Mouse (Mus musculus) liver, embryonic 14.5 days (tissue): ENCODE data around the gene Zdhhc23. TPM values are rescaled to one million over a fixed set of nuclear protein-coding genes. Genes with fewer than 3 reads are reported as not detected.

Source experiments
- ATAC-seq: fragments of 200-750 bp; cut with Nextera tagmentation; 2 replicates; pipeline ENCODE4 v1.8.0; 2017; ENCODE audit warnings: moderate number of reproducible peaks, mild to moderate bottlenecking, moderate library complexity; ENCODE audit not compliant: insufficient read depth
- DNase-seq, 3 experiments: peaks; one replicate each; pipeline ENCODE4 v3.0.0-alpha.2; 2012 to 2013; ENCODE audit warnings: low read depth in 3 of 3, low spot score in 3 of 3
- H3K27ac ChIP-seq: fragments of 300-500 bp; sonication (generic); 2 replicates; pipeline ENCODE4 v1.5.1; 2014; ENCODE audit warnings: moderate library complexity, mild to moderate bottlenecking, control low read depth, inconsistent platforms
- H3K27me3 ChIP-seq: fragments of 300-500 bp; sonication (generic); 2 replicates; pipeline ENCODE4 v1.6.1; 2014; ENCODE audit warnings: mild to moderate bottlenecking, low read length, moderate library complexity; ENCODE audit not compliant: control insufficient read depth, insufficient read depth
- H3K36me3 ChIP-seq: fragments of 300-500 bp; sonication (generic); replicated peaks from 2 replicates; pipeline ENCODE4 v1.6.1; 2014; ENCODE audit warnings: low read depth; ENCODE audit not compliant: control insufficient read depth, insufficient read depth
- H3K4me1 ChIP-seq, 2 experiments: fragments of 200-500 bp in 1 of 2; fragments of 300-500 bp in 1 of 2; sonication (generic) in 1 of 2; replicated peaks; 2 replicates each; pipeline ENCODE4 v1.6.1; 2012 to 2014; ENCODE audit warnings: antibody characterized with exemption in 1 of 2, inconsistent platforms in 1 of 2, low read length in 1 of 2; ENCODE audit not compliant: control insufficient read depth in 2 of 2, insufficient read depth in 2 of 2
- H3K4me2 ChIP-seq: fragments of 300-500 bp; sonication (generic); 2 replicates; pipeline ENCODE4 v1.6.1; 2014; ENCODE audit warnings: low read depth, mild to moderate bottlenecking, control low read depth, moderate library complexity
- H3K4me3 ChIP-seq, 2 experiments: fragments of 200-500 bp in 1 of 2; fragments of 300-500 bp in 1 of 2; sonication (generic) in 1 of 2; 2 replicates each; pipeline ENCODE4 v1.5.1; 2012 to 2014; ENCODE audit warnings: low read depth in 2 of 2, low read length in 2 of 2, mild to moderate bottlenecking in 2 of 2, control low read depth in 1 of 2, inconsistent platforms in 1 of 2, moderate library complexity in 1 of 2; ENCODE audit not compliant: insufficient read depth in 1 of 2
- H3K9ac ChIP-seq: fragments of 300-500 bp; sonication (generic); replicated peaks from 2 replicates; pipeline ENCODE4 v1.6.1; 2014; ENCODE audit warnings: mild to moderate bottlenecking, control low read depth, moderate library complexity
- H3K9me3 ChIP-seq: fragments of 300-500 bp; sonication (generic); 2 replicates; pipeline ENCODE4 v1.6.1; 2016; ENCODE audit warnings: low read length, mixed read lengths; ENCODE audit not compliant: control insufficient read depth
- CTCF ChIP-seq: IDR thresholded peaks from 2 replicates; pipeline ENCODE4 v1.5.1; 2016; ENCODE audit warnings: antibody characterized with exemption, low read depth, control low read depth
- EP300 ChIP-seq: IDR thresholded peaks from 2 replicates; pipeline ENCODE4 v1.6.1; 2016; ENCODE audit warnings: antibody characterized with exemption, low read depth
- WGBS: fragments of 180-500 bp; shearing (Covaris S2); extraction: QIAGEN DNeasy Blood & Tissue Kit; methylation state at CpG from one replicate; pipeline ENCODE4 v1.1.7; 2014; ENCODE audit not compliant: insufficient replicate concordance; 5-methylcytosine and 5-hydroxymethylcytosine counted together
- polyA plus RNA-seq, 2 experiments: library from polyadenylated mRNA; depleted of rRNA in 1 of 2; stranded (reverse) in 1 of 2; unstranded in 1 of 2; fragments of >200 nt; fragmentation: Nextera tagmentation in 1 of 2; extraction: Ambion mirVana in 1 of 2; gene quantifications; 2 replicates each; pipeline versions ENCODE4 v1.2.1 to v1.2.3; 2012 to 2014

Gene Zdhhc23
- polyA plus RNA-seq, 2 experiments = 0.20 to 0.25 TPM

DNA sequence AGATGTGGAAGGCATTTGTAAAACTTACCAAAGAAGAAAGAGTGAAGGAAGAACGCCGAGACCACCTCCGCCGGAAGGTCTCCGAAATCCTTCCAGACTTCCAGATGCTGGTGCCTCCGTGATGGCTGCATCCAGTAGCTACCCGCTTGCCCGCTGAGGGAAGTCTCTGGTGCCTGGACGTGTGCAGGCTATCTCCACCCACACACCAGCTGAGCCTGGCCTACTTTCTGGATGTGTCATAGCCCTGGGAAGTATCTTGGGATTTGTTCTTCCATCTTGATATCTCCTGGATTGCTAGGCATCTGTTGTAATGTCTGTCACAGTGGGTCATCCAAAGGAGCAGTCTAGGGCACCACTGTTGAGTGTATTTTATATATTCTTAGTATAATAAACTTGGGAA is 16.3 kb downstream of the Zdhhc23 start:
- H3K9ac ChIP-seq = no peak overlapping the region
- no peak overlapping the region for H3K27ac ChIP-seq
- TF ChIP-seq CTCF (no peak), EP300 (no peak)
- H3K9me3 ChIP-seq = no peaks in the 10 kb centered on the region
- no peak overlapping the region for H3K4me2 ChIP-seq
- no peaks in the 10 kb centered on the region for H3K27me3 ChIP-seq
- no peaks in the 10 kb centered on the region for H3K4me1 ChIP-seq
- no peak for ATAC-seq
- no peak overlapping the region for H3K4me3 ChIP-seq
- no peak for DNase-seq
- WGBS = 80% methylated on average over 9 of the region's 9 CpGs
- no peaks in the 10 kb centered on the region for H3K36me3 ChIP-seq

GRCm38 (mm10) chr16:43958038-43958437 is 21.6 kb downstream of the Zdhhc23 start:
- no peak overlapping the region for H3K9ac ChIP-seq
- no peaks in the 10 kb centered on the region for H3K4me1 ChIP-seq
- 73% methylated on average over 4 of the region's 4 CpGs for WGBS
- no peak overlapping the region for H3K4me3 ChIP-seq
- H3K9me3 ChIP-seq = no peaks in the 10 kb centered on the region
- no peak overlapping the region for H3K27ac ChIP-seq
- no peak for ATAC-seq
- H3K27me3 ChIP-seq = no peaks in the 10 kb centered on the region
- no peak overlapping the region for H3K4me2 ChIP-seq
- no peak for TF ChIP-seq CTCF
- no peak for TF ChIP-seq EP300
- H3K36me3 ChIP-seq = no peaks in the 10 kb centered on the region
- DNase-seq = no peak

- DNase-seq = no peak
- no peaks in the 10 kb centered on the region for H3K9me3 ChIP-seq
- H3K4me2 ChIP-seq = no peak overlapping the region
- no peaks in the 10 kb centered on the region for H3K27me3 ChIP-seq
- ATAC-seq = no peak
- TF ChIP-seq EP300 (no peak), CTCF (no peak)
- no peaks in the 10 kb centered on the region for H3K4me1 ChIP-seq
- 37% methylated on average over 6 of the region's 6 CpGs for WGBS
- no peaks in the 10 kb centered on the region for H3K36me3 ChIP-seq
- no peak overlapping the region for H3K27ac ChIP-seq
- no peak overlapping the region for H3K9ac ChIP-seq
- no peak overlapping the region for H3K4me3 ChIP-seq
These were observed 24.7 kb downstream of the Zdhhc23 start for GRCm38 (mm10) chr16:43954913-43955312.

GRCm38 (mm10) chr16:43951591-43951990 is 28.0 kb downstream of the Zdhhc23 start:
- no peaks in the 10 kb centered on the region for H3K4me1 ChIP-seq
- no peak overlapping the region for H3K4me2 ChIP-seq
- no peaks in the 10 kb centered on the region for H3K9me3 ChIP-seq
- ATAC-seq = no peak
- no peak for TF ChIP-seq EP300
- no peak for TF ChIP-seq CTCF
- WGBS = 16% methylated on average over 4 of the region's 4 CpGs
- H3K27me3 ChIP-seq = no peaks in the 10 kb centered on the region
- H3K4me3 ChIP-seq = no peak overlapping the region
- no peak for DNase-seq
- no peak overlapping the region for H3K9ac ChIP-seq
- no peak overlapping the region for H3K27ac ChIP-seq
- no peaks in the 10 kb centered on the region for H3K36me3 ChIP-seq

DNA sequence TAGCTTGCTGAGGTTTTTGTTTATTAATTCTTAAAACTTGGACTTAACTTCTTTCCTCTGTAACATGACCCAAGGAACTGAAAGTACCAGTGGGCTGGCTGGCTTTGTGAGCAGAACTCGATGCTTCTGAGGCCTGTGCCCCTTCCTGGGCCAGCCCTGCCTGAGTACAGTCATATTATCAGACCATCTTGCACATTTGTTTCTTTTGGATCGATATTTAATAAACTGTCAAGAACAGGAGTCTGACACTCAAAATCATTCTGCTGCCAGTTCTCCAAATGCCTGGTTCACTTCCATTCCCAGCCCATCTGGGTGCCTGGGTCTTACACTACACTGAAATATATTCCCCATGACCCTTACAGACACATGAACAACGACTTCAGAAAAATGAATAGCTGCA is 33.7 kb downstream of the Zdhhc23 start:
- Histone ChIP-seq H3K4me1 (no peaks in the 10 kb centered on the region), H3K4me3 (no peak overlapping the region), H3K36me3 (no peaks in the 10 kb centered on the region), H3K27me3 (no peaks in the 10 kb centered on the region), H3K4me2 (no peak overlapping the region), H3K9ac (no peak overlapping the region), H3K27ac (no peak overlapping the region), H3K9me3 (no peaks in the 10 kb centered on the region)
- DNase-seq = no peak
- no peak for ATAC-seq
- 59% methylated on average over 3 of the region's 3 CpGs for WGBS
- TF ChIP-seq CTCF = no peak

DNA sequence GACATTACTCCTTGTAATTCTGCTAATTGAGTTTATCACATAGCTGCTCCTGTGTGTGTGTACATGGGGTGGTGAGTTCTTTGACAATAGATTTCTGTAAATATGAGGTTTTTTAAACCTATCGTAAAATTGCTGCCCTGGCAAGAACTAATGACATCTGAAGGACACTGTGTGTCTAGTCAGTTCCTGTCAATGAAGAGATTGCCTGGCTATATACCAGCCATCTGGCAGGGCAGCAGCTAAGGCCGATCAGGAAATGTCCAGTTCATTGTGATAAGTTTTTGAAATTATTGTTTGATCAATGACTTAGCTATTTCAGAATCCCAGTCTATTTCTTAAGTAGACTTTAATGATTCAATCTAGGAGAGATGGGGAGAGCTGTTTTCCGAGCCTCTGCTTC is 34.2 kb downstream of the Zdhhc23 start:
- no peaks in the 10 kb centered on the region for H3K27me3 ChIP-seq

More for the DNA sequence above, 34.2 kb downstream of the Zdhhc23 start:
- DNase-seq (no peak), ATAC-seq (no peak)
- 72% methylated on average over 3 of the region's 3 CpGs for WGBS
- Histone ChIP-seq H3K9ac (no peak overlapping the region), H3K27ac (no peak overlapping the region), H3K4me2 (no peak overlapping the region), H3K4me1 (no peaks in the 10 kb centered on the region), H3K4me3 (no peak overlapping the region), H3K36me3 (no peaks in the 10 kb centered on the region), H3K9me3 (no peaks in the 10 kb centered on the region)
- TF ChIP-seq CTCF = no peak
- no peak for TF ChIP-seq EP300
